Mouse (Mus musculus) hematopoietic multipotent progenitor cell, adult 10-12 weeks (in vitro differentiated cells): ENCODE measurements around the gene Olfr1122. TPM values are rescaled to one million over a fixed set of nuclear protein-coding genes. Genes with fewer than 3 reads are reported as not detected.

ENCODE experiments used
- polyA plus RNA-seq: library from polyadenylated mRNA; stranded (reverse); fragments of >175 nt; gene quantifications from 2 replicates; pipeline ENCODE4 v1.2.3, GENCODE M21; 2012; ENCODE audit warnings: low replicate concordance

Gene Olfr1122
- polyA plus RNA-seq, result 0.23 TPM in 1 of 2 replicates, not detected in the other

GRCm38 (mm10) chr2:87385549-87385948 is at the start of gene Olfr1122:
Gene Olfr1122 (plus strand): TSS chr2:87385849.

GRCm38 (mm10) chr2:87354515-87354914 is 31.1 kb upstream of the Olfr1122 start, which contains the start of gene Olfr1120:
Gene Olfr1120 (plus strand): TSS chr2:87354815.

GRCm38 (mm10) chr2:87369595-87369994 is 16.1 kb upstream of the Olfr1122 start, which contains the start of gene Olfr1121:
Gene Olfr1121 (plus strand): TSS chr2:87369895.

GRCm38 (mm10) chr2:87416335-87416734 is 30.7 kb downstream of the Olfr1122 start, which contains the start of gene Olfr1123:
Gene Olfr1123 (plus strand): TSS chr2:87416635.

GRCm38 (mm10) chr2:87429975-87430374 is 44.3 kb downstream of the Olfr1122 start, which contains the start of gene Olfr1124:
Gene Olfr1124 (plus strand): TSS chr2:87430275.

Other genes starting within 250 kb of the Olfr1122 start
- gene Olfr1110, start 245.5 kb upstream of the Olfr1122 start, polyA plus RNA-seq, result not detected in 2 replicates
- gene Olfr1111, start 233.2 kb upstream of the Olfr1122 start, polyA plus RNA-seq, result not detected in 2 replicates
- gene Olfr1112, start 198.1 kb upstream of the Olfr1122 start, polyA plus RNA-seq, result not detected in 2 replicates
- gene Olfr1113, start 176.9 kb upstream of the Olfr1122 start, polyA plus RNA-seq, result not detected in 2 replicates
- not detected in 2 replicates for gene Olfr1115, start 137.8 kb upstream of the Olfr1122 start, polyA plus RNA-seq
- gene Olfr1116, start 118.3 kb upstream of the Olfr1122 start, polyA plus RNA-seq, result not detected in 2 replicates
- gene Olfr1118, start 78.3 kb upstream of the Olfr1122 start, polyA plus RNA-seq, result not detected in 2 replicates
- not detected in 2 replicates for gene Olfr1120, start 31.0 kb upstream of the Olfr1122 start, polyA plus RNA-seq
- not detected in 2 replicates for gene Olfr1121, start 16.0 kb upstream of the Olfr1122 start, polyA plus RNA-seq
- gene Olfr1123, start 30.8 kb downstream of the Olfr1122 start, polyA plus RNA-seq, result not detected in 2 replicates
- not detected in 2 replicates for gene Olfr1124, start 44.4 kb downstream of the Olfr1122 start, polyA plus RNA-seq
- not detected in 2 replicates for gene Olfr1126, start 68.1 kb downstream of the Olfr1122 start, polyA plus RNA-seq
- gene Pramel7, start 111.2 kb downstream of the Olfr1122 start, polyA plus RNA-seq, result not detected in 2 replicates
- gene Pramel6, start 120.7 kb downstream of the Olfr1122 start, polyA plus RNA-seq, result not detected in 2 replicates
- gene Olfr153, start 145.9 kb downstream of the Olfr1122 start, polyA plus RNA-seq, result not detected in 2 replicates
- not detected in 2 replicates for gene Olfr1128, start 159.7 kb downstream of the Olfr1122 start, polyA plus RNA-seq
- gene Olfr1129, start 188.1 kb downstream of the Olfr1122 start, polyA plus RNA-seq, result not detected in 2 replicates
- not detected in 2 replicates for gene Olfr1130, start 220.4 kb downstream of the Olfr1122 start, polyA plus RNA-seq
- gene Olfr1131, start 241.3 kb downstream of the Olfr1122 start, polyA plus RNA-seq, result not detected in 2 replicates